Mouse (Mus musculus) embryonic facial prominence, embryonic 10.5 days (tissue): ENCODE results near the gene Gm49396. TPM values are rescaled to one million over a fixed set of nuclear protein-coding genes. Genes with fewer than 3 reads are reported as not detected.

Source experiments
- DNase-seq: peaks from one replicate; pipeline ENCODE4 v3.0.0-alpha.2; 2017; ENCODE audit warnings: low spot score
- H3K27ac ChIP-seq: fragments of 300-500 bp; sonication (generic); replicated peaks from 2 replicates; pipeline ENCODE4 v1.5.1; 2016; ENCODE audit warnings: mild to moderate bottlenecking
- H3K27me3 ChIP-seq: fragments of 300-500 bp; sonication (generic); replicated peaks from 2 replicates; pipeline ENCODE4 v1.6.1; 2016; ENCODE audit warnings: low read depth, mild to moderate bottlenecking; ENCODE audit not compliant: poor library complexity, severe bottlenecking
- H3K36me3 ChIP-seq: fragments of 300-500 bp; sonication (generic); replicated peaks from 2 replicates; pipeline ENCODE4 v1.6.1; 2016; ENCODE audit warnings: mild to moderate bottlenecking, moderate library complexity
- H3K4me1 ChIP-seq: fragments of 300-500 bp; sonication (generic); 2 replicates; pipeline ENCODE4 v1.6.1; 2016
- H3K4me3 ChIP-seq: fragments of 300-500 bp; sonication (generic); 2 replicates; pipeline ENCODE4 v1.5.1; 2016; ENCODE audit warnings: mild to moderate bottlenecking, moderate library complexity
- H3K9me3 ChIP-seq: fragments of 300-500 bp; sonication (generic); 2 replicates; pipeline ENCODE4 v1.6.1; 2016; ENCODE audit warnings: mild to moderate bottlenecking
- WGBS: fragments of 180-500 bp; shearing (Covaris S2); methylation state at CpG from one replicate; pipeline ENCODE4 v1.1.7; 2016; 5-methylcytosine and 5-hydroxymethylcytosine counted together
- polyA plus RNA-seq: library from polyadenylated mRNA; unstranded; fragments of >200 nt; fragmentation: Nextera tagmentation; extraction: Ambion mirVana; gene quantifications from 2 replicates; pipeline ENCODE4 v1.2.1, GENCODE M21; 2016

The Gm49396 gene
- polyA plus RNA-seq, 1 experiment from 2014 or later = 14.2 TPM

DNA sequence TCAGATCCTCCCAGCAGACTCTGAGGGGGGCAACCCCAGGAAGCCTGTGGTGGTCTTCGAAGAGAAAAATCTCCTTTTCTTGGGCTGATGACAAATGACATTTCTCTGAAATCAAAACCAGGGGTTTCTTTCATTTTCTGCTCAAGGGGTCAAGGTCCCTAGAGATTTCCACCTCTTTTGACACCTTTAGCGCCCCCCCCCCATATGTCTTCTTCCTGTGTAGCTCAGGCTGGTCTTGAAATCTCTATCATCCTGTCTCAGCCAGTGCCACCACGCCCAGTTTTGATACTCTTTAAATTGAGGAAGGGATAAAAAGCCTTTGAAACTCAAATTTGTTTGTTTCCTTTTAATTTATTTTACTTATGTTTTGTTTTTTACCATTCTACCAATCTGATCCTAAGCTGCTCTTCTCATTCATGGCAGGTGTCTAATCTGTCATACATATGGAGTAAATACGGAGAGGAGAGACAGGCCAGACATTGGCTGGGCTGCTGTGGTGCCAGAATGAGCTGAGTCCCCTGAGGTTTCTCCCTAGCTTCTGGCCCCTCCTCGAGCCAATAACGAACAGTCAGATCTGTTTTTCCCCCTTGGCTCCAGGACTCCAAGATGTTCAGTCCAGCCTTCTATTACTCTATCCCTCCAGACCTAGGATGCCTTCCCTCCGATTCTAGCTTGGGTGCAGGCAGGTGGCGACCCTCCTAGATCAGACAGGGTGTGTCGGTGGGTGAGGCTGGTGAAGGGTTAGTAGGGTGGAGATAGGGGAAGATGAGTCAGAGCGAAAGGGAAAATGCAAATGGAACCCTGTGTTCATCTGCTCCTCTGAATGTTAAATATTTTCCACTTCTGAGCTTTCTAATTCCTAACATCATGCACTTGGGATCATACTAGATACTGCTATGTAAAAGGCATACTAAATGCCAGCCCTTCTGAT, 30.7 kb downstream of the Gm49396 start:
- no peaks in the 10 kb centered on the region for H3K36me3 ChIP-seq
- 79% methylated on average over 10 of the region's 10 CpGs for WGBS
- H3K4me3 ChIP-seq = no peak overlapping the region
- H3K27ac ChIP-seq = no peak overlapping the region
- peaks cover 9% of the 10 kb centered on the region for H3K4me1 ChIP-seq
- no peak for DNase-seq
- no peaks in the 10 kb centered on the region for H3K27me3 ChIP-seq
- H3K9me3 ChIP-seq = no peaks in the 10 kb centered on the region

DNA sequence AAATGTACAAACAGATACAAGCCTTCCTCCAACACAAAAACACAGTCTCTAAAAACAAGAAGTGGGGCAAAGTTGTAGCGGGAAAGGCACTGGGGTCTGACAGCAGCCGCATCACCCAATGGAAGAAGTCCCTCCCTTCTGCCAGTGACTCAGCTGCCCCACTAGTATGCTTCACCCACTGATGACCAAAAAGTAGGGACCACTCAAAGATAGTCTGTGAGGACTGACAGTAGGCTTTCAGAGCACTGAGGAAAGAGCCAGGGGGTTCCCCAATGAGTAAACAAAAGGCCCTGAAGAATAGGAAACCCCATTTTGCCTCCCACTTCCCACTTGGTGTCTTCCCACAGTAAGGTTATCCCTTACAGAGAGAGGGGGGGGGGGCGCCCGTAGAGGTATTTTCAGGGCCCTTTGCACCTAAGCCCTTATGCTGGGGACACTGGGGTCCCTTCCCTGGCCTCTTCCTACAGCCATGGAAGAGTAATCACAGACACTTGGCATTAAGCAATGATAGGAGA, 31.4 kb downstream of the Gm49396 start:
- H3K4me3 ChIP-seq = no peak overlapping the region
- H3K27me3 ChIP-seq = no peaks in the 10 kb centered on the region
- WGBS = 67% methylated on average over 4 of the region's 4 CpGs
- peaks cover 9% of the 10 kb centered on the region for H3K4me1 ChIP-seq
- no peak overlapping the region for H3K27ac ChIP-seq
- no peak for DNase-seq
- H3K9me3 ChIP-seq = no peaks in the 10 kb centered on the region
- H3K36me3 ChIP-seq = no peaks in the 10 kb centered on the region

DNA sequence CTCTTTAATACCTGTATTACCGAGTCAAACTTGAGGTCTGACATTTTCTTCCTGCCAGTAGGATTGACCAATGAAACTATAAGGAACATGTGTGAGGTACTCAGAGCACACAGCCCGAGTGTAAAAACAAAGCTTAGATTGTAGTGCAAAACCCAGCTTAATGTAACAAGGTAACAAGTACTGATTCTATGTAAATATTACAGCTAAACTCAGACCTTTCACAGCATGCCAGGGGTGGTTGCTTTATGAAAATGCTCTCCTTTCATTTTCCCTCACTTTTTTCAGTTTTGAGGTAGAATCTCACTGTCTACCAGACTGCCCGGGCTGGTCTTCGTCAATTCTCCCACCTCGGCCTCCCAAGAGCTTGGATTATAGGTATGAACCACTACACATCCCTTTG, 32.9 kb downstream of the Gm49396 start:
- Histone ChIP-seq H3K36me3 (no peaks in the 10 kb centered on the region), H3K4me1 (peaks cover 4% of the 10 kb centered on the region; the same call in 1 of the 2 replicates), H3K4me3 (no peak overlapping the region), H3K9me3 (no peaks in the 10 kb centered on the region), H3K27ac (no peak overlapping the region), H3K27me3 (no peaks in the 10 kb centered on the region)
- WGBS = 83% methylated on average over 5 of the region's 5 CpGs
- DNase-seq = no peak

DNA sequence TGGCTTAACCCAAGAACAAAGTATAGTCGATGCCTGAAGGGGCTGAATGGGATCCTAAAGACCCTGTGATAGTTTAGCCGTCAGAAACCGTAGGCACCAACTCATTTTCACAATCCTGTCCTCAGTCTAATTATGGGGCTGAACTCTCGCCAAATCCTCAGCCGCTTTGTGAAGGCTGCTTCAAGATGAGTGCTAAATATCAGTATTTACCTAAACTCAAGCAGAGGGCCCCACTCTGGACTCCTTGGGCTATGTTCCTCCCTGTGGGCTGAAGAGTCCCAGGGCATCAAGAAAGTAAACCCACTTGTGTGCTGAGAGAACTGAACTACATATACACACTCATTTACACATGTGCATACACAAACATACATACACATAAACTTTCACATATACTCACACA, 33.7 kb downstream of the Gm49396 start:
- 77% methylated on average over 5 of the region's 5 CpGs for WGBS
- no peak overlapping the region for H3K27ac ChIP-seq
- no peaks in the 10 kb centered on the region for H3K27me3 ChIP-seq
- peaks cover 4% of the 10 kb centered on the region; the same call in 1 of the 2 replicates for H3K4me1 ChIP-seq
- H3K4me3 ChIP-seq = no peak overlapping the region
- H3K36me3 ChIP-seq = no peaks in the 10 kb centered on the region
- no peaks in the 10 kb centered on the region for H3K9me3 ChIP-seq
- DNase-seq = no peak

DNA sequence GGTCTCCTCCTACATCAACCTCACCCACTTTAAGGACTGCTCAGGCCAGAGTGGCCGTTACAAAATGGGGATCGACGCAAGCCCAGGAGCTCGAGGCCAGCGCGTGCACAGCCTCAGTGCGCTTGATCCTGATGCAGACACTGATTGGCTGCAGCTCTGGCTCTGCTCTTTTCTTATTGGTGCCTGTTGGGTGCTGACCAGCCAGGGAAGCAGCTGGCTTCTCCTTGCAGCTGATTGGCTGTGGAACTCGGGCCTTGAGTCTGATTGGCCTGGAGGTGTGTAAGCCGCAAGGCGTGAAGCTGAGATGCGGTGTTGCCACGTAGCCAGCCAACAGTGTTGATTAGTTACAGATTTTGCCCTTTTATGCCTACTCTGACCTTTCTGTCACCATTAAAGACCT, 35.6 kb downstream of the Gm49396 start, which contains the start of gene Zbtb32:
Gene Zbtb32, minus strand, starts transcription at position 124 of the 400 bp plus-strand sequence.
- H3K27ac ChIP-seq = no peak within 1 kb of the TSS
- peaks cover 18% of the 10 kb centered on the region for H3K4me1 ChIP-seq
- no peaks in the 10 kb centered on the region for H3K27me3 ChIP-seq
- H3K9me3 ChIP-seq = no peaks in the 10 kb centered on the region
- no peak for DNase-seq
- peak within 1 kb of the TSS; percentile 25; the same call in 1 of the 2 replicates for H3K4me3 ChIP-seq
- no peaks in the 10 kb centered on the region for H3K36me3 ChIP-seq
- WGBS = 92% methylated on average over 12 of the region's 12 CpGs

DNA sequence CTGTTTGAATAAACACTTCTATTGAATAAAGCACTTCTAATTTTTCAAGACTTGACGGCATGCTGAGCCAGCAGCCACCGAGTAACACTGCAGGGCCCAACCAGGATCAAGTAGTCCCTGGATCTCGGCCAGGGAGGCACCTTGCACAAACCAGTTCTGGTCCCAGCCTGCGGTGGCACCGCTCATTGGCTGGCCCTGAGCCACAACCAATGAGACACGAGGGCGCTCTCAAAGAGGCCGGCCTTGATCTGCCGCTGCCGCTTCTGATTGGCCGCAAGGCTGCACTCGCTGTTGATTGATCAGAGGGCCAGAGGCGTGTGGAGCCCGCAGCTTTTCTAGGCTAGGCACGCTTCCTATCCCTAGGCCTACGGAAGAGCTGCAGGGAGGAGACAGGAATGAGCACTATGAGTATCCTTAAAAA, 36.8 kb downstream of the Gm49396 start:
- Histone ChIP-seq H3K4me1 (peaks cover 18% of the 10 kb centered on the region), H3K9me3 (no peaks in the 10 kb centered on the region), H3K27me3 (no peaks in the 10 kb centered on the region), H3K36me3 (no peaks in the 10 kb centered on the region), H3K4me3 (peak overlapping the region; percentile 25; the same call in 1 of the 2 replicates), H3K27ac (no peak overlapping the region)
- 2% methylated on average over 16 of the region's 16 CpGs for WGBS
- peak; percentile 85 for DNase-seq

DNA sequence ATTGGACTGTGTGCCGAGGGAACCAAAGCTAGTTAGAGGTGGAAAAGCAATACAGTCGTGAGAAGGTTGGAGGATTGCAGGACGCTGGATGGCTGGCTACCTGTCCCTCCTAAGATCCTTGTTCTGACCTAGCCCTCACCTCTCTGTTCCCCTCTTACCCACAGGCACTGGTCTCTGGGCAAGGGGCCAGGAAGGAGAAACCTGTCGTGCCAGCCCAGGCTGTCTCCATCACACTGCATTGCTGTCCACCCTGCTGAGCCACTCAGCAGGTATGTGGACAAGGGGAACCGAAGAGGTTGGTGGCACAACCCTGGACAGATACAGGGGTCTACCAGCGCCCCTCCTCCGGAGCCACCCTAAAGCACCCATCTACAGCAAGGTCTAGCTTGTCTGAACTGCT, 37.5 kb downstream of the Gm49396 start:
- Histone ChIP-seq H3K27me3 (no peaks in the 10 kb centered on the region), H3K4me3 (peak overlapping the region; percentile 8; the same call in 1 of the 2 replicates), H3K27ac (no peak overlapping the region), H3K4me1 (peaks cover 18% of the 10 kb centered on the region), H3K9me3 (no peaks in the 10 kb centered on the region), H3K36me3 (no peaks in the 10 kb centered on the region)
- WGBS = 78% methylated on average over 7 of the region's 7 CpGs
- no peak for DNase-seq

DNA sequence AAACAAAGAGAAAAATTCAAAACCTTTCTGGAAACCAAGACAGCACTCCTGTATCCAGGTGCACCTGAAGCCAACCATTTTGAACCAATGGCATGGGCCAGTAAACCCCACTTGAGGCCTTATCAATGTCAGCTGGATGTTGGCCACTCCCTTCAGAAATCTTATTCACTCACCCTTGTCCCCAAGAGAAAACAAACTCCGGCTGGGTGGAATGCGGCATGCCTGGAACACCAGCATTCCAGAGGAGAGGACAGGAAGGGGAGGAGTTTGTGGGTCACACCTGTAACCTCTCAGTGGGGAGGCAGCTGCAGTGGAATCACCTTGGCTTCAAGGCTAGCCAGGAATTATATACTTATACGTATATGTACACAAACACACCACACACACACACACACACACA, 39.4 kb downstream of the Gm49396 start:
- no peak overlapping the region for H3K4me3 ChIP-seq
- peak; percentile 62 for DNase-seq
- no peak overlapping the region; the same call in 1 of the 2 replicates for H3K27ac ChIP-seq
- H3K27me3 ChIP-seq = no peaks in the 10 kb centered on the region
- H3K4me1 ChIP-seq = peaks cover 18% of the 10 kb centered on the region
- no peaks in the 10 kb centered on the region for H3K9me3 ChIP-seq
- WGBS = 42% methylated on average over 3 of the region's 3 CpGs
- no peaks in the 10 kb centered on the region for H3K36me3 ChIP-seq

DNA sequence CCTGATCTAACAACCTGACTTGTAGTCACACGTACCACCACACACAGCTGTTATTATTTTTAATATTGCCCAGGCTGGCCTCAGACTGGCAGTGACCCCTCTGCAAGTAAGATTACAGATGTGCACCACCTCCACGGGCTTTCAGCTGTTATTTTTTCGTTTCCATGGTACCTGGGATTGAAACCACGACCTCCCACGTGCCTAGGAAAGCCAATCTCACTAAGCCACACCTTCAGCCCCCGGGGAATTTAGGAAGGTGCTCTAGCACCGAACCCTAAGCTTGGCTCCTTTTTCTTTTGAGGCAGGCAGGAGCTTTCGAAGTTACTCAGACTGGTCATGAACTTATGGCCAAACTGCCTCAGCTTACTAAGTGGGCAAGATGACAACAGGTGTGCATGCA, 41.3 kb downstream of the Gm49396 start:
- H3K9me3 ChIP-seq = no peaks in the 10 kb centered on the region
- DNase-seq = no peak
- H3K36me3 ChIP-seq = no peaks in the 10 kb centered on the region
- H3K4me3 ChIP-seq = no peak overlapping the region
- no peaks in the 10 kb centered on the region for H3K27me3 ChIP-seq
- H3K4me1 ChIP-seq = peaks cover 23% of the 10 kb centered on the region
- H3K27ac ChIP-seq = 0 out of 2 replicates have a peak overlapping the region, but pooled peaks have one; percentile 8
- 54% methylated on average over 8 of the region's 8 CpGs for WGBS

DNA sequence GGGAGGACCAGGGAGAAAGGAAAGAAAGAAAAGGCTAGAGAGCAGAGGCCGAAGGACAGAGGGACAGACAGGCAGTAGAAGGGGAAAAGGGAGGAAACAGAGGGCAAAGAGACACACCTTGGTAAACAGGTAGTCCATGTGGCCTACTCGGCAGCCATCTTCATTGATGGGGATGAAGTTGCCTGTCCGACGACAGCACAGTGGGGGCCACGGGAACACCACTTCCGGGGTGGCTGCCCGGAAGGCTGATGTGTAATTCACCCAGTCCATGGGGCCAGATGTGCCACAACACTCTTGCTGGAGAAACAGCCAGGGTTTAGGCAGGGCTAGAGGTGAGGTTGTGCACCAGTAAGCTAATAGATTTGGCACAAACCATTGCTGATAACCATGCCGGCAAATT, 41.8 kb downstream of the Gm49396 start:
- H3K27me3 ChIP-seq = no peaks in the 10 kb centered on the region
- DNase-seq = no peak
- H3K36me3 ChIP-seq = no peaks in the 10 kb centered on the region
- 0 out of 2 replicates have a peak overlapping the region, but pooled peaks have one; percentile 8 for H3K27ac ChIP-seq
- WGBS = 90% methylated on average over 8 of the region's 8 CpGs
- H3K4me1 ChIP-seq = peaks cover 20% of the 10 kb centered on the region
- H3K4me3 ChIP-seq = no peak overlapping the region
- no peaks in the 10 kb centered on the region for H3K9me3 ChIP-seq

DNA sequence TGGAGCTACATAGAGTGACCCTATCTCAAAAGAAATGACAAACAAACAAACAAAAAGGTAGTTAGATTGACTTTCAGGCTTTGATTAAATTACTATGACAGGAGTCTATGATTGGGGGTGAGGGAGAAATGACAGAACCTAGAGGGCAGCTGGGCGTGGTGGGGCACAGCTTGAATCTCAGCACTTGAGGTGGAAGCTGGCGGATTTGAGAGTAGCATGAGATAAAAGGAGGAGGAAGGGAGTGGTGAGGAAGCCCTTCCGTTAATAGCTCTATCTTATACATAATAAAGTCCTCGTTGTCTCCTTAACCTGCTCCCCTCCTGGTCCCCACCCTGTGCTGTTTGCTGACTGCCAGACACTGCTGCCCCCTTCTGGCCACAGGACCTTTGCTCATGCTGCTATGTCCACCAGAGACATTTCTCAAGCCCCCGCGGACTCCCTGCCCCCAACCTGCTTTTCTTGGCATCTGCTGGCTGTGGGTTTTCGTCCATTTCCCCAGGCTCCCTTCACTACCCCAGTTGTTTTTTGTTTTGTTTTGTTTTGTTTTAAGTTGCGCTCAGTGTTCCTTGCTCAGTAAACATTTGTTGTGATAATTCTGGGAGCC, 44.7 kb downstream of the Gm49396 start:
- Histone ChIP-seq H3K27me3 (no peaks in the 10 kb centered on the region), H3K9me3 (no peaks in the 10 kb centered on the region), H3K4me1 (peaks cover 14% of the 10 kb centered on the region), H3K4me3 (no peak overlapping the region; the same call in 1 of the 2 replicates), H3K27ac (no peak overlapping the region), H3K36me3 (no peaks in the 10 kb centered on the region)
- WGBS = 33% methylated on average over 8 of the region's 8 CpGs
- peak; percentile 71 for DNase-seq

DNA sequence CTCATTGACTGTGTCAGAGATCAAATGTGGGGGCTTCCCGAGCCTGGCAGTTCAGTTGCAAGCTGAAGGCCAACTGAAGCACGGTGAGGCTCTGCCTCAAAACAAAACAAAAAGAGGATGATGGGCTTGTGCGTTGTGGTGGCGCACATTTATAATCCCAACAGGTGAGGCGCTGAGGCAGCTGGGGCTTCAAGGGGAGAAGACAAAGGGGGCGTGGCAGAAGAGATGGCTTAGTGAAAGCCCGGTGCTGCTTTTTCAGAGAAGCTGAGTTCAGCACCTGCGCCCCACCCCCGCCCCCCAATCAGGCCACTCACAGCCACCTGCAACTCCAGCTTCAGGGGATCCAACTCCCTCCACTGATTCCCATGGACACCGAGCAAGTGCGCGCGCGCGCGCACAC, 45.3 kb downstream of the Gm49396 start:
- 0 out of 2 replicates have a peak, but pooled peaks cover 7% of the 10 kb centered on the region for H3K4me1 ChIP-seq
- no peaks in the 10 kb centered on the region for H3K27me3 ChIP-seq
- no peaks in the 10 kb centered on the region for H3K9me3 ChIP-seq
- no peak overlapping the region; the same call in 1 of the 2 replicates for H3K4me3 ChIP-seq
- WGBS = 46% methylated on average over 16 of the region's 16 CpGs
- no peak overlapping the region for H3K27ac ChIP-seq
- peak; percentile 13 for DNase-seq
- no peaks in the 10 kb centered on the region for H3K36me3 ChIP-seq
